Mouse (Mus musculus) liver, embryonic 13.5 days (tissue): ENCODE data around the gene Syt17. TPM values are rescaled to one million over a fixed set of nuclear protein-coding genes. Genes with fewer than 3 reads are reported as not detected.
"Not testable (repeated sequence)": the region's sequence is repeated elsewhere in the genome, so short reads cannot be mapped to it uniquely, and the experiment has no call there.

Experiments
- ATAC-seq: fragments of 200-750 bp; cut with Nextera tagmentation; 2 replicates; pipeline ENCODE4 v1.8.0; 2017; ENCODE audit warnings: low read depth, mild to moderate bottlenecking, moderate number of reproducible peaks, moderate library complexity
- DNase-seq: peaks from one replicate; pipeline ENCODE4 v3.0.0; 2022
- H3K27ac ChIP-seq: fragments of 300-500 bp; sonication (generic); 2 replicates; pipeline ENCODE4 v1.5.1; 2015; ENCODE audit warnings: moderate library complexity, mild to moderate bottlenecking, inconsistent platforms
- H3K27me3 ChIP-seq: fragments of 300-500 bp; sonication (generic); 2 replicates; pipeline ENCODE4 v1.6.1; 2015; ENCODE audit warnings: mild to moderate bottlenecking, inconsistent platforms
- H3K36me3 ChIP-seq: fragments of 300-500 bp; sonication (generic); 2 replicates; pipeline ENCODE4 v1.6.1; 2015; ENCODE audit warnings: mild to moderate bottlenecking, inconsistent platforms
- H3K4me1 ChIP-seq: fragments of 300-500 bp; sonication (generic); replicated peaks from 2 replicates; pipeline ENCODE4 v1.6.1; 2015; ENCODE audit warnings: inconsistent platforms
- H3K4me2 ChIP-seq: fragments of 300-500 bp; sonication (generic); 2 replicates; pipeline ENCODE4 v1.6.1; 2015; ENCODE audit warnings: inconsistent platforms, mild to moderate bottlenecking, moderate library complexity
- H3K4me3 ChIP-seq: fragments of 300-500 bp; sonication (generic); replicated peaks from 2 replicates; pipeline ENCODE4 v1.5.1; 2015; ENCODE audit warnings: mild to moderate bottlenecking, inconsistent platforms
- H3K9ac ChIP-seq: fragments of 300-500 bp; sonication (generic); 2 replicates; pipeline ENCODE4 v1.6.1; 2015; ENCODE audit warnings: mild to moderate bottlenecking, inconsistent platforms
- H3K9me3 ChIP-seq: fragments of 300-500 bp; sonication (generic); replicated peaks from 2 replicates; pipeline ENCODE4 v1.6.1; 2016; ENCODE audit warnings: inconsistent platforms
- WGBS: fragments of 180-500 bp; shearing (Covaris S2); methylation state at CpG from one replicate; pipeline ENCODE4 v1.1.7; 2015; ENCODE audit not compliant: insufficient replicate concordance; 5-methylcytosine and 5-hydroxymethylcytosine counted together
- polyA plus RNA-seq: library from polyadenylated mRNA; unstranded; fragments of >200 nt; fragmentation: Nextera tagmentation; extraction: Ambion mirVana; gene quantifications from 2 replicates; pipeline ENCODE4 v1.2.1, GENCODE M21; 2015

Syt17 gene
- polyA plus RNA-seq, 1 experiment from 2014 or later = 0.07 TPM

DNA sequence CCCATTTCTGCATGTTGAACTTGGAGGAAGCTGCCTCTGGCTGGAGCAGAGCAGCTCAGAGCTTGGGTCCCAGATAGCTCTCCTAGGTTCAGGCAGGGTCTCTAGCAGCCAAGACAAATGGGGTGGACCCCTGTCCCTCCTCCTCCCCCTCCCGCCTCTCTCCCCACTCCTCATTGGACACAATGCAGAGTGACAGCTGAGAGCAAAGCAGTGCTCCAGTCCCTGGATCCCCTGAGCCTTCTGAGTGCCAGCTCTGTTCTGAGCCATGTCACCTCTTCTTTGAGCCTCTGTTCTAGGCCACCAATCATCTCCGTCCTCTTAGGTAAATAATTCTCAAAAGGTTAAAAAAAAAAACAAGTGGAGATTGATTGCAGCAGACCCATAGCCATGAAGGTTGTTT, 78.3 kb downstream of the Syt17 start:
- no peaks in the 10 kb centered on the region for H3K27me3 ChIP-seq
- H3K9ac ChIP-seq = no peak overlapping the region
- H3K4me3 ChIP-seq = no peak overlapping the region
- no peaks in the 10 kb centered on the region for H3K36me3 ChIP-seq
- H3K4me2 ChIP-seq = no peak overlapping the region
- no peak for DNase-seq
- no peak overlapping the region for H3K27ac ChIP-seq
- no peak for ATAC-seq
- 31% methylated on average over 2 of the region's 2 CpGs for WGBS
- no peaks in the 10 kb centered on the region for H3K9me3 ChIP-seq
- H3K4me1 ChIP-seq = no peaks in the 10 kb centered on the region

DNA sequence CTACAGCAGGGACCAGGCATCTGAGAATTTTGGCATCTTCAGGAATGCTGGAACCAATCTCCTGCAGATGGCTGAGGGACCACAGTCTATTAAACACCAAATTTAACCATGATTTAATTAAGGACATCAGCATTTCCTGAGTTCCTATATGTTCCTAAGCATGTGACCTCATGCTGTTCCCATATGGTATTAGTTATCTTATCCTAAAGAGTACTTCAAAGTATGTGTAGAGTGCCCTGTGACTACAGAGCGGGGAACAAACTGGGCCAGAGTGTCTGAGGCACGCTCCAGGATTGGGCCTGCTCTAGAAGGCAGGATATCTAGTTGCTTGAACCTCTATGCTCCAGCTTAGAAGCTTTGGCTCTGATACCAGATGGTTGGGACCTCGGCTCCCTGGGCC, 82.1 kb downstream of the Syt17 start:
- DNase-seq (no peak), ATAC-seq (no peak)
- Histone ChIP-seq H3K27ac (no peak overlapping the region), H3K9me3 (no peaks in the 10 kb centered on the region), H3K27me3 (no peaks in the 10 kb centered on the region), H3K4me2 (no peak overlapping the region), H3K4me1 (no peaks in the 10 kb centered on the region), H3K9ac (no peak overlapping the region), H3K36me3 (no peaks in the 10 kb centered on the region), H3K4me3 (no peak overlapping the region)
- WGBS = 47% methylated on average over 3 of the region's 3 CpGs

GRCm38 (mm10) chr7:118365251-118365650, 82.8 kb downstream of the Syt17 start:
- H3K36me3 ChIP-seq = no peaks in the 10 kb centered on the region
- H3K27ac ChIP-seq = no peak overlapping the region
- H3K27me3 ChIP-seq = no peaks in the 10 kb centered on the region
- DNase-seq (no peak), ATAC-seq (no peak)
- H3K9ac ChIP-seq = no peak overlapping the region
- no peak overlapping the region for H3K4me3 ChIP-seq
- no peaks in the 10 kb centered on the region for H3K4me1 ChIP-seq
- WGBS = 52% methylated on average over 6 of the region's 6 CpGs
- no peak overlapping the region for H3K4me2 ChIP-seq
- no peaks in the 10 kb centered on the region for H3K9me3 ChIP-seq

- Histone ChIP-seq H3K4me1 (no peaks in the 10 kb centered on the region), H3K27ac (no peak overlapping the region), H3K36me3 (no peaks in the 10 kb centered on the region), H3K4me3 (no peak overlapping the region), H3K27me3 (no peaks in the 10 kb centered on the region), H3K4me2 (no peak overlapping the region), H3K9me3 (no peaks in the 10 kb centered on the region), H3K9ac (no peak overlapping the region)
- DNase-seq (no peak), ATAC-seq (no peak)
- WGBS = 27% methylated on average over 7 of the region's 7 CpGs
These were observed 83.5 kb downstream of the Syt17 start for GRCm38 (mm10) chr7:118364353-118365007.

GRCm38 (mm10) chr7:118363587-118364233, 84.3 kb downstream of the Syt17 start:
- H3K27ac ChIP-seq = no peak overlapping the region
- no peaks in the 10 kb centered on the region for H3K27me3 ChIP-seq
- no peak overlapping the region for H3K4me3 ChIP-seq
- H3K4me1 ChIP-seq = no peaks in the 10 kb centered on the region
- no peaks in the 10 kb centered on the region for H3K36me3 ChIP-seq
- no peak overlapping the region for H3K4me2 ChIP-seq
- no peak overlapping the region for H3K9ac ChIP-seq
- WGBS = 69% methylated on average over 6 of the region's 6 CpGs
- no peaks in the 10 kb centered on the region for H3K9me3 ChIP-seq
- ATAC-seq (no peak), DNase-seq (no peak)

GRCm38 (mm10) chr7:118362931-118363330, 85.1 kb downstream of the Syt17 start:
- no peaks in the 10 kb centered on the region for H3K9me3 ChIP-seq
- no peaks in the 10 kb centered on the region for H3K36me3 ChIP-seq
- H3K4me2 ChIP-seq = no peak overlapping the region
- WGBS = 48% methylated on average over 1 of the region's 1 CpGs
- no peaks in the 10 kb centered on the region for H3K27me3 ChIP-seq
- H3K9ac ChIP-seq = no peak overlapping the region
- H3K27ac ChIP-seq = no peak overlapping the region
- ATAC-seq = no peak
- no peaks in the 10 kb centered on the region for H3K4me1 ChIP-seq
- H3K4me3 ChIP-seq = no peak overlapping the region
- DNase-seq = no peak

- no peaks in the 10 kb centered on the region for H3K4me1 ChIP-seq
- H3K9ac ChIP-seq = no peak overlapping the region
- 38% methylated on average over 3 of the region's 3 CpGs for WGBS
- DNase-seq = no peak
- H3K36me3 ChIP-seq = no peaks in the 10 kb centered on the region
- H3K27ac ChIP-seq = no peak overlapping the region
- no peaks in the 10 kb centered on the region for H3K9me3 ChIP-seq
- H3K4me3 ChIP-seq = no peak overlapping the region
- ATAC-seq = no peak
- no peaks in the 10 kb centered on the region for H3K27me3 ChIP-seq
- no peak overlapping the region for H3K4me2 ChIP-seq
These were observed 85.8 kb downstream of the Syt17 start for GRCm38 (mm10) chr7:118362258-118362657.

- H3K4me3 ChIP-seq = no peak overlapping the region
- no peaks in the 10 kb centered on the region for H3K27me3 ChIP-seq
- no peaks in the 10 kb centered on the region for H3K9me3 ChIP-seq
- no peak overlapping the region for H3K27ac ChIP-seq
- no peaks in the 10 kb centered on the region for H3K4me1 ChIP-seq
- no peak overlapping the region for H3K4me2 ChIP-seq
- 44% methylated on average over 3 of the region's 3 CpGs for WGBS
- no peak overlapping the region for H3K9ac ChIP-seq
- no peak for ATAC-seq
- no peaks in the 10 kb centered on the region for H3K36me3 ChIP-seq
- no peak for DNase-seq
These were observed 89.0 kb downstream of the Syt17 start for GRCm38 (mm10) chr7:118358977-118359376.

GRCm38 (mm10) chr7:118356410-118357005, 91.5 kb downstream of the Syt17 start:
- not testable (repeated sequence) for H3K27ac ChIP-seq, H3K9me3 ChIP-seq, H3K4me3 ChIP-seq, H3K9ac ChIP-seq, H3K4me2 ChIP-seq, H3K27me3 ChIP-seq, DNase-seq, H3K36me3 ChIP-seq, ATAC-seq, H3K4me1 ChIP-seq
- WGBS = 62% methylated on average over 8 of the region's 8 CpGs

GRCm38 (mm10) chr7:118350840-118351239, 97.2 kb downstream of the Syt17 start:
- H3K9ac ChIP-seq = no peak overlapping the region
- no peak overlapping the region for H3K4me2 ChIP-seq
- WGBS = 56% methylated on average over 2 of the region's 2 CpGs
- no peak for DNase-seq
- no peaks in the 10 kb centered on the region for H3K9me3 ChIP-seq
- no peaks in the 10 kb centered on the region for H3K4me1 ChIP-seq
- no peaks in the 10 kb centered on the region for H3K27me3 ChIP-seq
- ATAC-seq = no peak
- no peak overlapping the region for H3K4me3 ChIP-seq
- H3K36me3 ChIP-seq = no peaks in the 10 kb centered on the region
- no peak overlapping the region for H3K27ac ChIP-seq

GRCm38 (mm10) chr7:118346943-118347342, 101.1 kb downstream of the Syt17 start:
- Histone ChIP-seq H3K4me2 (no peak overlapping the region), H3K9me3 (no peaks in the 10 kb centered on the region), H3K9ac (no peak overlapping the region), H3K4me1 (no peaks in the 10 kb centered on the region), H3K4me3 (no peak overlapping the region), H3K27ac (no peak overlapping the region), H3K27me3 (no peaks in the 10 kb centered on the region), H3K36me3 (no peaks in the 10 kb centered on the region)
- DNase-seq = no peak
- WGBS = 37% methylated on average over 2 of the region's 2 CpGs
- ATAC-seq = no peak

DNA sequence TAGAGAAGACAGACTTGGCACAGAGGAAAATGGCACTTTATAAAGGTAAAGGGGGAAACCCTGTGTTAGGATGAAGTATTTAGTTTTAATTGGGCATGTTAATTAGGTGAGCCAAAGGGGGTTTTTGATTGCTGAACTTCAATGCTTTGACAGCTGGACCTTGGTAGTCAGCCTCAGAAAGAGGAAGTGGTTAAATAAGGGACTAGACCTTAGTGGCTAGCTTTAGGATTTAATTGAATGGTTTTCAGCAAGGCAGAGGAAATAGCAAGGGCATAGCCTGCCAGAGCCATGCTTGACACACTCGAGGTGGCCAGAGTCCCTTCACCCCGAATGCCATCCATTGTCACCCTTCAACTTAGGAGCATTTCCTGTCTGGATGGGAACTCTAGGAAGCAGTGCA, 101.6 kb downstream of the Syt17 start:
- Histone ChIP-seq H3K27me3 (no peaks in the 10 kb centered on the region), H3K9ac (no peak overlapping the region), H3K9me3 (no peaks in the 10 kb centered on the region), H3K4me2 (no peak overlapping the region), H3K4me1 (no peaks in the 10 kb centered on the region), H3K27ac (no peak overlapping the region), H3K36me3 (no peaks in the 10 kb centered on the region), H3K4me3 (no peak overlapping the region)
- no peak for DNase-seq
- no peak for ATAC-seq
- 7% methylated on average over 2 of the region's 2 CpGs for WGBS
